Mouse (Mus musculus) frontal cortex, postnatal 14 days (tissue): ENCODE data around the gene Prr15l.

ENCODE experiments used
- DNase-seq, 2 experiments: peaks; one replicate each; pipeline ENCODE4 v3.0.0; 2022; ENCODE audit warnings: low spot score in 2 of 2

The Prr15l gene

DNA sequence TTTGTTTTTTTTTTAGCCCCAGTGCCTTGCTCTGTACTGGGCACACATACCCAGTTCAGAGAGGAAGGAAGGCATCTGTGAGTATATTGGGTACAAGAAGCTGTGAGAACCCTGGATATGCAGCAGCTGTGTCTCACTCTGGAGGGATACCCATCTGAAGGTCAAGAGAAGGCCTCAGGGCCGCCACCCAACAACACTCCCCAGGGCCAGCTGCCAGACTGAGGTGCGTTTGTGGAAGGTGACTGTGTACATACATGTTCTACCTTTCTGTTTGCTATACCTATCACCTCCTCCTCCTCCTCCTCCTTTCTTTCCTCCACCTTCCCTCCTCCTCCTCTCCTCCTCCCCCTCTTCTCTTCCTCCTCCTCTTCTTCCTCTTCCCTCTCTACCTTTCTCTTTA lies at the start of gene Prr15l:
Gene Prr15l (plus strand): TSS at position 17 of the 400 bp plus-strand sequence.
- no peak for DNase-seq

DNA sequence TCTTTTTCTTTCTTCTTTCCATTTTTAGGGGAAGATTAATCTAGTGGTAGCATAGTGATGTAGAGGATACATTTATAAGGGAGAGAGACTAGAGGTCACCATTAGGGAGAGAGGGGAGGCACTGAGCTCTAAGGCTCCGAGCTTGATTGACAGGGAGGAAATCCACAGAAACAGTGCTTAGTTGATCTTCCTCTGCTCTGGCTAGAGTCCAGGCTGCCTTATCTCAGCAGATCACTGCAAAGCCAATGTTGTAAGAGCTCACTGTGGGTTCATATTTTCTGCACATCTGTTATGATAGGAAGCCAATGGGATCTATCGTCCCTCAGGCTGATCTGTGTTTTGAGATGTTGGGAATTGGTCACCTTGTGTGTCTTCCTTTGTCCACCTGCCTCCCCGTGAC lies 49.2 kb upstream of the Prr15l start:
- DNase-seq: no peak

DNA sequence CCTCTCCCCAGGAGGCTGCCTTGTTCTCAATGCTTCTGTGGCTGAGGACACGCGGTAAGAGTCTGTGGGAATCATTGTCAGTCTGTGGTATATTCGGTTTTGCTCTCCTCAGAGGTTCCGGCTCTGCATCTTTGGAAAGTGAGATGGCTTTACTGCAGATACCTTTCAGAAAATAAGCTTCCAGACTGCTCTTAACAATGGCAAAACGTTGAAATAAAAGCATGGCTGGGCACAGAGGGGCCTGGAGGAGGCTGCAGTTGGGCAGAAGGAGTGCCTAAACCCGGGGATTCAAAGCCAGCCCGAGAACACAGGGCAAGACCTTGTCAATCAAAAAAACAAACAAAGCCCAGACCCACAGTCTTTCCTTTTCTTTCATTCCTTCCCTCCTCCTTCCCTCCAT lies 48.5 kb upstream of the Prr15l start:
- no peak for DNase-seq

DNA sequence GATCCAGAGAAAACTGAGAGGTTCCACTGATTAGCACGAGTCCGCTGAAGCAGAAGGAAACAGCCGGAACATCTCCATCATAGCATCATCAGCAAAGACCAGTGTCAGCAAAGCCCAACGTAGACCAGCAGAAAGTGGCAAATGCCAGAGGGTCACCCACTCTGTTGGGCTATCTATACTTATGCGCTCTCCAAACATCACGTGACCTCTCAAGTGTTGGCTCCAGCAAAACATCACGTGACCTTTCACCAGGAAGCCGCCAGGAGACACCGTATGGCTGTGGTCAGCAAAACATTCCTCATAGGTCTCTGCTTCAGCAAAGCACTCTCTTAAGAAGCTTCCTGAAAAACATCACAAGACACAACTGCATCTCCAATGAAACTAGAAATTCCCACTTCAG lies 47.6 kb upstream of the Prr15l start:
- no peak for DNase-seq

DNA sequence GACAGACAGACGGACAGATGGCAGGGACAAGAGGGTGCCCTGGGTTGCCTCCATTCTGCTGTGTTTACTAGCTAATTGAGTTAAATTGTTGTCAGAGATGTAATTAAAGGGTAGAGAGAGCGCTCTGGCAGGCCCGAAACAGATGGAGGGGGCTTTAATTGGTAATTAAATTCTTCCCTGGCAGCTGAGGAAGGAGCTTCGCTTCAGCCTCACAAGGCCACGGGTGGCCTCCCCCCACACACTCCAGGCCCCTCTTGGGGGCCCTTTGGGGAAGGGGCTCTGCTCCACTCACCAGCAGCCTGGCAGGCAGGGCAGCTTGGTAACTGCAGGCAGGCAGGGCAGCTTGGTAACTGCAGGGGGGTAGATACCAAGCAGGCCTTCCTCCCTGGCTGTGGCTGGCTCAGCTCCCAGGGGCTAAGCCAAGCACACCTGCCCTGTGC lies 42.0 kb upstream of the Prr15l start:
- no peak for DNase-seq

DNA sequence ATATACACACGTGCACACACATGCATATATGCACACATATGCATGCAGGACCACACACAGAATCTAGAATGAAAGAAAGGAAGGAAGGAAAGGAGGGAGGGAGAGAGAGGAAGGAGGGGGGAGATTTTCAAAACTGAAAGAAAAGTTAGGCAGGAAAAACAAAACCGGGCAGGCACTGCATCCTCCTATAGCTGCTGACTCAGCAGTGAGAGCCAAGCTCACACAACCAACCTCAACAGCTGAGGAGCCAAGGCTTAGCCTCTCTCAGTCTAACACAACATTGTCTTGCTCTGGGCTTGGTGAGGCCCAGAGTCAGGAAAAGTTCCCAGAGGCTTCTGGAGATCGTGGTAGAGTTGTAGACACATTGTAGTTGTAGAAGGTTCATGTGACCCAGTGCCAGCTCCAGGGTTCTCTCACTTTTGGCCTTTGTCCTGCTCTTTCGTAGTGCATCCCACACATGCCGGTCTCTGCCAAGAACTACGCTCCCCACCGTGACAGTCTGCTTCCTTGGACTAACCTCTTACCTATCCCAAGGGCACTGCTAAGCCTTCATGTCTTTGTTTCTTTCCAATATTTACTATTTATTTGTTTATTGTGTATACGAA lies 40.9 kb upstream of the Prr15l start:
- no peak for DNase-seq

DNA sequence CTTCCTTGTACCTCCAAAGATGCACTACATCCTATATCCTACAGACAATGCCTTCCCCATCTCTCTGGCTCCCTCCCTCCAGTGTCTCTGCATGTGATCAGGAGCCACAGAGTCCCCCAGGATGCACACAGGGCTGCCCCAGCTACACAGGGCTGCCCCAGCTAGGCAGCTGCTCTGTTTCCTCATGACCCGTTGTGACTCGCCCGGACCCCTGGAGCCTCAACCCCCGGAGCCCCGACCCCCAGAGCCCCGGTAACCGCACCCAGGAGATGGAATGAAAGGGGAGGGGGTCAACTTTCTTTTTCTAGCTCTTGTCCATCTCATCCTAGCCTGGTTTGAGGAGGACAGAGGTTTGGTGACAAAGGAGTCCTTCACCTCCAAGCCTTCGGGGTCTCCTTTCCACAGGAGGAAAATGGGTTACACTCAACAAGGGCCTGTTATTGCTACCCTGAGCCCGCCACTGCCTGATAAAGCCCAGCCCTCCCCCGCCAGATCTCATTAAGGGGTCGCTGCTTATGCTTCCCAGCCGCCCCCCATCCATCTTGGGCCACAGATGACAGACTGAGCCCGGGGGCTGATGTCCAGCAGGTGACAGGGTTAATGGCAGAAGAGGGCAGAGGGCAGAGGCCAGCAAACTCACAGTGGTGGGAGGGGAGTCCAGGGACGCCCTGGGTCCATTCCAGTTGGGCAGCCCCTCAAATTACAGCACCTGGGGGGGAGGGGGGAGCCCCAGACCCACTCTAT lies 35.9 kb upstream of the Prr15l start:
- DNase-seq: no peak

DNA sequence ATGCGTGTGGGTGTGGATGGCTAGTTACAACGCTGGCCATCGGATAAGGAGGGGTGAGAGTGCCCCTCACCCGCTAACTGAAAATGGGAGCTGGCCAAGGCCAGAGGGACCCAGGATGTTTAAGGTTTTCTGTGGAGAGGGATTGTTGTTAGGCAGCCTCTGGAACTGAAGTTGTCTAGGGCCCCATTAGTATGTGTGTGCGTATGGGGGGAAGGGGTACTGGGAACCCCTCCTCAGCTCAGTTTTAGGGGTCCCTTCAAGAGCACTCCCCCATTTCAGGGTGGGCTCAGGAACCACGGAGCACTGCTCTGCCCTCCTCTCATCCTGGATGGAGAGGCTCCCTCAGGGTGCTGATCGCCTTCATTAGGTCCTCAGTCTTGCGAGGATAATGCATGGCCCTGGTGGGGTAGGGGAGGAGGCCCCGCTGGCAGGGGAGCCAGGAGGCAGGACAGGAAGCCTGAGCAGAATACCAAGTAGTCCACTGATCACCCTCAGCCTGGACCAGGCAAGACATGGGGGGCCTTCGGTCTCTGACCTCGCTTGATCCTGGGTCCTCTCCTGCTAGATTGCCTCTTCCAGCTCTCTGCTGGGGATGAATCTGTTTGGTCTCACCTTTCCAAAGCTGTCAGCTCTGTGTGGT lies 34.6 kb upstream of the Prr15l start:
- no peak for DNase-seq

DNA sequence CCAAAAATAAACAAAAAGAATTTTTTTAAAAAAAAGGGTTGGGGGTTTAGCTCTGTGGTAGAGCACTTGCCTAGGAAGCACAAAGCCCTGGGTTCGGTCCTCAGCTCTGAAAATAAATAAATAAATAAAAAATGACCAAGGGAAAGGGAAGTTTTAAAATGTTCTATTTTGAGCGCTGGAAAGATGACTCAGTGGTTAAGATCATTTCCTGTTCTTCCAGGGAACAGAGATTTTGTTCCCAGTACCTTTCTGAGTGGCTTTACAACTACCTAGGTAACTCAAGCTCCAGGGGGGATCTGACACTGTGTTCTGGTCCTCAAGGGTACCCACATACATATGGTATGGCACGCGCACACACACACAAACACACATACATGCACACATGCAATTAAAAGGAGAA lies 32.0 kb upstream of the Prr15l start:
- no peak for DNase-seq

DNA sequence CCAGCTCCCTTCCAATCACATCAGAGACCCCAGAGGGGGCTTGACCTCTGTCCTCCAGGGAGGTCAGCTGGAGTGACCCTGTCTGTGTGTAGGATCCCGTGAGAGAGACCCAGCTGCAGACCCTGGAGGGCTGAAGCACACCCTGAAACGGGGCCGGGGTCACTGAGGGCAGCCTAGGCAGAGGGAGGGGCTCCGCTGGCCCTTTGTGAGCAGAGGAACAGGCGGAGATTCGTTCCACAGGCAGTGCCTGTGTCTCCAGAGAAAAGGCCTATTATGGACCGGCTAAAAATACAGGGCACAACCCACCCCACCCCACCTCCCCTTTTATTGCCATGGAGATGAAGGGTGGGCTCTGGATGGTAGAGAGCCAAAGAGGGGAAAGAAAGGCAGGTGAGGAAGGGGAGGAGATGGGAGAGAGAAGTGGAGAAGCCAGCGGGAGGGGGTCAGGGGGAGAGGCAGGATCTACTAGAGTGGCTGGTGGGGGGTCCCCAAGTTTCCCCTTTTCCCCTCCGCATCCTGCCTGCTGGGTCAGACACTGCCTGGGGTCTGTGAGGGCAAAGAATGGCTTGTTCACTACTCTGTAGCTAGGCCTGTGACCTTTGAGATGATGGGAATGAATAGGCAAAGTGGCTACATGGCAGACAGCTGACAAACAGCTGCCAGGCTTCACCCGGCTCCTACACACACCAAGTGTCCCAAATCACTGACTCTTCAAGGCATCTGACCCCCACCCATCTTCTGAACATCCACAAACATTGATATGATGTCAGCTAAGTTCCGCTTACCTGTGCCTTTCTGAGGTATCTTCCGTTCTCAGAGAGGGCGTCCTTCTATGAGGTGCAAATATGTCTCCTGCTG lies 28.2 kb upstream of the Prr15l start:
- DNase-seq: no peak

DNA sequence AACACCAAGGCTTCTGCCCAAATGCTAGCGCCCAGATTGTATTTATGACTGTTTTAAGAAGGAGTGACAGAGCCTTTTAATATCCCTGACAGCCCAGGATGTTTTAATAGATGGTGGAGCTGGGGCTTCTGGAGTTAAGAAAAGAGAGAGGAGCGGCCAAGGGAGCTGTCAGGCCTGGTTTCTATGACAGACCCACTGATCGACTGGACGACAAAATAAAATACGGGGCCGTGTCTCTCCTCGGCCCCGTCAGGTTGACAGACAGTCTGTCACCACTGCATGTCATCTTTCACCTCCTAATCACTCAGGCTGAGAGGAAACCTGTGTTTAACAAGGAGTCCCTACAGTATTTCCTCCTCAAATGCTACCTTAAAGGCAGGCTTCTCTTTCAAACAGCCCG lies 26.6 kb upstream of the Prr15l start:
- DNase-seq: no peak

DNA sequence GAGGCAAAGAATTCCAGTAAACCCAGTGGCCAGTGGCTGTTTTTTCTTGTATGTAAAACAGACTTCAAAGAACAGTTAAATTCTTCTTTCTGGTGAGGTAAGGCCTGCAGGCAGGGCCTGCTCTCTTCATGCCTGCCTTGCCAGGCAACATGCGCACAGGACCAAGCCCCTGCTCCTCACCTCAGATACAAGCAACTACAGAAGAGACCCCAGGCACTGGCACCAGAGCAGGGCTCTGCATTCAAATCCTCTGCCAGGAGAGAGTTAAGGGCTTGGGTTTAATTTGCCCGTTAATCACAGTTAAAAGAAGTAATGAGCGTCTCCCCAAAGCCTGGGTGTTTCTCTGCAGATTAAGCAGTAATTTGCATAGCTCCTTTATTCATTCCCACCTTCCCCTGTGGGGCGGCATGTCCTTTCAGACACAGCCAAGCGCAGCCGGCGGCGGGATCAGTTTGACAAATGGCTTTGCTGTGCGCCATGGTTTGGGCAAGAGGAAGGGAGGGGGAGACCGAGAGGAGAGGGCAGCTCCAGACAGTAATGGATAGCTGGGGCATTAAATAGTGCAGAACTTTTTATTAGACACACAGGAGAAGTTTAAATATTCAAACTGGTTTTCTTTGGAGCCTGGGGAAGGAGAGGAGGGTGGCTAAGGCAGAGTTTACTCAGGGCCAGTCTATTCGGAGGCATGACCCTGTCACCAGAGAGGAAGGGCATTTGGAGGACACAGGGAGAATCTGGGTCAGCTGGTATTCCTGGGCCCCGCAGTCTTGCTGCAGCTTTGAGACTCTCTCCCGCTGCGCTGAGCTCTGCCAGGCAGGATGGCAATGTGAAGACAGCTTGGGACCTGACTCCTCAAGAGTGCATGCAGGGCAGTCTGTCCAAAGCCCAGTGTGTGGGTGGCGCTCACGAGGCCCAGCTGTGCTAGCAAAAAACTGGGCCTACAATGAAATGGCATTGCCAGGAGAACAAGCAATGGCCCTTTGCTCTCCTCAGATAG lies 25.0 kb upstream of the Prr15l start:
- DNase-seq: no peak

DNA sequence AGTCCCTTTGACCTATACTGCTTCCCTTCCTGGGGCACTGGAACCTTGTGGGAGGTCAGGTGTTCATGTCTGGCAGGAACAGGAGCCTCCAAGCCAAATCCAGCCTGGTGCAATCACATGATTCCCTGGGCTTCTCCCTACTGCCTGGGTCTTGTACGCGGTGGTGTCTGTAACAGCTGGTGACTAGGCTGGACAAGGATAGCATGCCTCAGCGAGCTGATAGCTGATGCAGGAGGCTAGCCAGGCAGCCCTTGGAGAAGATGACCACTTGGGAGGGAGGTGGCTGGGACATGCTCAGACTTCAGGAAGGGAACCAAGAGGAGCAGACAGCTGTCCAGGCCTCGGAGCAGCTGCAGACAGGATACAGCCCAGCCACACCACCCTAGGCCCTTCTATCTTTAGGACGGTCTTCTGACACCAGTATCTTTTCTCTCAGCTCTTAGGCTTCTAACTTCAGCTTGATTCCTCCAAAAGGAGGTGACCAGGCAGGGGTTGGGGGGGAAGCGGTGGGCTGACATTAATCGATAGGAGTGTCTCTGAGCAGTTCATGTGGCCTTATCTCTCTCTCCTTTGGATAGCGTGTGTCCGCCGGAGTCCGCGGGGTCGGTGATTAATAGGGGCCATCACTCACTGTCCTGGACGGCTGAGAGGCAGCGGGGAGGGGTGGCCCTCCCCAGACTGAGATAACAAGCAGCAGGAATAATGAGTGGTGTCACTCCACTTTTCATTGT lies 21.3 kb upstream of the Prr15l start:
- no peak for DNase-seq

DNA sequence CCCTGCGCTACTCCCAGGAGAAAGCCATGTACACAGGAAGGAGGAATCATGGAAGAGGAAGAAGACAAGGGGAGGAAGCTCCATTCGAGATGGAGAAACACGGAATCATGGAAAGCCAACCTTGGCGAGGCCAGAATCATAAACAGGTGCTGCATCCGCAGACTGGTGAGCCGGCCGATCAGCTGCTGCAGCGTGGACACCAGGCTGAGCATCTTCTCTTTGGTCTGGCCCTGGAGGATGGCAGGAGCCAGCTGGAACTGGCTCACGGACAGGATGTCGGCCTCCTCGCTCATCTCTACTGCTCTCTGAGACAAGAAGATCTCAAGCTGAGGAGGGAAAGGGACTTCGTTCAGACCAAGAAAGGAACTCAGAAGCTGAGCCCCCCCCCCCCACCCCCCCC lies 19.3 kb upstream of the Prr15l start:
- no peak for DNase-seq

DNA sequence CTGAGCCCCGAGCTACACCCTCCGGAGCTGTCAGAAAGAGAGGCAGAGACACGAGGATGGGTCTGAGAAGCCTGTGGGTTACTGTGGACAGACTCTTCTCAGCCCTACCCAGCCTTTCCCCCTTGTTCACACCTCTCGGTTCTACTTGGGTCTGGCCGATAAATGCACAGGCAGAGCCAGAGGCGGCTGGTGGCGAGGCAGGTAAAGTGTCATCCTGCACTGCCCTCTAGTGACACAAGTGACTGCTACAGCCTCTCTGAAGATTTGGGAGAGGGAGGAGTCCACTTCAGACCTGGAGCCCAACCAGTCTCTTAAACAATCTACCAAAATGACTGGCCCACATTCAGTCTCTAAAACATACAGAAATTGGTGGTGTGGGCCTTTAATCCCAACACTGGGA lies 17.9 kb upstream of the Prr15l start:
- peak; percentile 69 to 75 for DNase-seq

DNA sequence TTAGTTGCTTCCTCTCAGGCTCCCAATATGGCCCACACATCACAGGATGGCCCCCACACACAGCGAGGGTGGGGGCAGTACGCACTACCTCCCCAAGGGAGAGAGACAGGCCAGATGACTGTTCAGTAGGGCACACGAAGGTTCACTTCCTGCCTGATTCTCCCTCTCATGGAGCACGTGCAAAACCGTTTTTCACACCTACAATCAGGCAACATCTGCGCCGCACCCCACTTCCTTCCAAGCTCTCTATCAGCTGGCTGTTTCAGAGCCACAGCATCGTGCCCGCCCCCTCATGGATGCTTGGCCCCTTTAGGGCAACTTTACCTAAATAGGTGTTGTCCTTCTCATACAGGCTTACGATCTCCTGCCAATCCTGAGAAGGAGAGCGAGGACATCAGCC lies 15.2 kb upstream of the Prr15l start:
- DNase-seq: no peak

DNA sequence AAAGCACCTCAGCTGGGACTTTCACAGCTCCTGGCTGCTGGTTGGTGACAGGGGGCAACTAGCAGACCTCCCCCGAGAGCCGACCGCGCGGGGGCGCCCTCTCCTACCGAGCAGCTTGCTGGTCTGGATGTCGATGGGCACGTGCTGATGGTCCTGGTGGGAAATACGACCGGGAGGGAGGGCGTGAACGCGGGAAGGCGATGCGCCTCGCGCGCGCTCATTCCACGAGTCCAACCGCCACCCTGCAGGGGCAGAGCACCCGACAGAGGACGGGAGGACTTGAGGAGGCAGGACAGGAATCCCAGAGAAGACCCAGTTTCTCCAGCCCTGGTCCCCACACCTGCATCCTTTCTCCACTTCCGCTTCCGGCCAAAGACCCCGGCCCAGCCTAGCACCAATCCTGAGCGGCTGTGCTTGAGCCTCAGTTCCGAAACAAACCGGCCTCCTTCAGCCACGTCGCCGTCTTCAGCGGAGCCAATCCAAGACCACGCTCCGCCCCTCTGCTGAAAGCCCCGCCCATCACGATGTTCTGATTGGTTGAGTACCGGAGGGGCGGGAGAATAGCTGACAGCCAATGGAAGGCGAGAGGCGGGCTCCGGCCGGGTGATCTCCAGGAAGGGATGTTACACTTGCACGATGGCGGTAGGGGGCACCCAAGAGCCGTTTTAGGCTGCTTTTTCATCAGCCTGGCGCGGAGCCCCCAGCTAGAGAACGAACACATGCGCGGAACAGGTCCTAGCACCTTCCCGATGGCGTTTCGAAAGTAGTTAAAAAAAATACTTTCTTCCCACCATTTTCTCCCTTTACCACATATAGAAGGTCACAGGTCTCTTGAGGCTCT lies 11.6 kb upstream of the Prr15l start, which contains the start of gene Cdk5rap3:
Gene Cdk5rap3 (minus strand): TSS at position 453 of the 841 bp plus-strand sequence.
- DNase-seq: peak; percentile 99 to 100

DNA sequence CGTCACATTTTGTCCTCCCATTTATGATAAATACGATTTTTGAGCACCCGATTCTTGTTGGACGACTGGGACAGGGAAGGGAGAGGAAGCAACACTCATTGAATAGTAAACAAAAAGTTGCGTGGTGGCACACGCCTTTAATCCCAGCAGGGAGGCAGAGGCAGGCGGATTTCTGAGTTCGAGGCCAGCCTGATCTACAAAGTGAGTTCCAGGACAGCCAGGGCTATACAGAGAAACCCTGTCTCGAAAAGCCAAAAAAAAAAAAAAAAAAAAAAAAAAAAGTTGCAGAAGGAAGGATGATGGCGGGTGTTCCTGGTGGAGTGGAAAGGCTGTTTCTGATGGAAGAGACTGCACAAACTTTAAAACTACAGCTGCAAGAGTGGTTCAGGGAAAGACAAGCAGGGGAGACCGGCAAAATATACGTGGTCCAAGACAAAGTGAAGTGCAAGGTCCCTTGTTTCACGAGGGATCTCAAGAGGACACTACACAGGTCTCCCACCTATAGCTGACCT lies 11.0 kb upstream of the Prr15l start:
- no peak for DNase-seq

DNA sequence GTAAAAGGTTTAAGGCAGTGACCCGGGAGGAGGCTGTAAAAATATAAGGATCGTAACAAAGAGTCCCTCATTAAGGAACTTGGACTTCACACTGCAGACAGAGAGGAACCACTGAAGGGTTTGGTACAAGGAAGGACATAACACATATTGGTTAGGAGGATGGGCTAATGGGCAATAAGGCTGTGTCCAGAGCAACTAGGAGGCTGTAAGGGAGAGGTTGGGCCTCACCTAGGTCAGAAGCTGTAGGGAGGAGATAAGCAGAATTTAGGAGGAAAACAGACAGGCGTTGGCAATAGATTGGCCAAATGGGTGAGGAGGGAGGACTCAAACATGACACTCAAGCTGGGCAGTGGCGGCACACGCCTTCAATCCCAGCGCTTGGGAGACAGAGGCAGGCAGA lies 10.5 kb upstream of the Prr15l start:
- no peak for DNase-seq
